Mouse (Mus musculus): Measurements from ENCODE around the gene Fam240a. TPM values are rescaled to one million over a fixed set of nuclear protein-coding genes. Genes with fewer than 3 reads are reported as not detected.

Gene Fam240a
- total and polyA plus RNA-seq, 3 experiments, result not detected

DNA sequence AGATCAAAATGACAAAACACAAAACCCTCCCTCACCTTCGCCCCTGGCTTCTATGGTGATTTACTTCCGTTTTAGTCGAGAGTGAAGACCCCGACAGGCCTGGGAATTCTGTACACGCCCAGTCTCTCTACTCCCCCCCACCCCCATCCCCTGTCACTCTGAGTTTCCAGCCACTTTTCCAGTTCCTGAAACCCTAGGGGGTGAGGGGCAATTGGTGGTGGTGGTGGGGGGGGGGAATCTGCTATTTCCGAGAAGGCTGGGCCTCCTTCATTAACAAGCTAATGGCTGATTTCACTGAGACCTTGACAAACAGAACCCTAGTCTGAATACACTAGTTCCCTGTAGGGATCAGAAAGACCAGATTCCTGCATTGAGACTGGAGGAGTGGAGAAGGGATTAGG is 30.6 kb upstream of the Fam240a start:
- no peak for TF ChIP-seq ZKSCAN1 (IDR thresholded peaks at IDR 0.05; ENCODE audit: low read depth, low read length)
- no peak for TF ChIP-seq HCFC1 (IDR thresholded peaks at IDR 0.05; ENCODE audit: low read depth, low read length)
- TF ChIP-seq MXI1 (IDR thresholded peaks at IDR 0.05; ENCODE audit: low read depth, low read length), result no peak
- no peak for TF ChIP-seq E2F4 (IDR thresholded peaks at IDR 0.05; ENCODE audit: borderline replicate concordance, low read depth, low read length)
- TF ChIP-seq USF2 (IDR thresholded peaks at IDR 0.05; ENCODE audit: borderline replicate concordance in 1 of 2, insufficient read depth in 1 of 2, low read depth in 1 of 2, low read length in 2 of 2), result no peak

DNA sequence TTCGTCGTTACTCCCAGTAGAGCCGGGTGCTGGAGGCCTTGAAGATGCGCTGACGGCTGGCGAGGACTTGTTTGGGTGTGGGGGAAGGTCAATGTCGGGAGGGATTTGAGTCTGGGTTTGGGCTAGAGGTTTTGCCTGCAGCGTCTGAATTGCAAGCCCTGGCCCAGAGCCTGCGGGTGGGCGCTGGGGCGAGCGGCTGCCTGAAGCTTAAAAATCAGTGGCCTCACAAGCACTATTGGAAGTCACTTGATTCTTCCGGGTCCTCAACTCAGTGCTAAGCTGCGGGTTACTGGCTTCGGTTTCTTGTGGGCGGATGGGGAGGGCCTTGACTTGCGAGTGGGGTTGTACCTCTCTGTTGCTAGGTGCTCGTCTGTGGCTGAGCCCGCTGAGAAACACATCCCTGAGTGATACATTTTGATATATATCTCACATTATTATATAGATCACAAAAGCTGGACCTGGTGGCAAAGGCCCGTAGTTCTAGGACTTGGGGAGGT is 29.9 kb upstream of the Fam240a start:
- DNase-seq (ENCODE audit: low read depth, low spot score), result no peak
- H3K27me3 ChIP-seq (ENCODE audit: control insufficient read depth in 1 of 2, insufficient read depth in 2 of 2, low read length in 2 of 2), result no peaks in the 10 kb centered on the region
- H3K9ac ChIP-seq (ENCODE audit: control insufficient read depth, low read depth, low read length, poor library complexity, severe bottlenecking), result no peak overlapping the region
- H3K4me1 ChIP-seq (ENCODE audit: control insufficient read depth in 1 of 2, insufficient read depth in 2 of 2, low read length in 2 of 2), result peaks cover 0 to 7% of the 10 kb centered on the region in 2 experiments; a peak in 2 of 4 replicates
- no peak for TF ChIP-seq RAD21 (IDR thresholded peaks at IDR 0.05; ENCODE audit: low read depth, low read length)
- no peak for TF ChIP-seq SIN3A (IDR thresholded peaks at IDR 0.05; ENCODE audit: low read length)
- TF ChIP-seq E2F4 (IDR thresholded peaks at IDR 0.05; ENCODE audit: borderline replicate concordance, low read depth, low read length), result no peak
- no peak for TF ChIP-seq NELFE (IDR thresholded peaks at IDR 0.05; ENCODE audit: low read depth, low read length)
- TF ChIP-seq TBP (IDR thresholded peaks at IDR 0.05; ENCODE audit: low read depth, low read length), result no peak
- H3K27ac ChIP-seq (ENCODE audit: control insufficient read depth, low read depth, low read length), result no peak overlapping the region
- H3K9me3 ChIP-seq (replicated peaks; ENCODE audit: insufficient read depth, low read length), result no peaks in the 10 kb centered on the region
- H3K36me3 ChIP-seq (ENCODE audit: control insufficient read depth in 1 of 2, insufficient read depth in 2 of 2, low read length in 2 of 2), result no peaks in the 10 kb centered on the region
- H3K79me2 ChIP-seq (ENCODE audit: control insufficient read depth, insufficient read depth, low read length, poor library complexity), result no peaks in the 10 kb centered on the region
- no peak overlapping the region for H3K4me3 ChIP-seq (ENCODE audit: control insufficient read depth in 1 of 2, insufficient read depth in 1 of 2, low read depth in 2 of 2, low read length in 2 of 2)

More for the DNA sequence above, 30.6 kb upstream of the Fam240a start:
- Histone ChIP-seq H3K4me3 (ENCODE audit: control insufficient read depth in 1 of 2, insufficient read depth in 1 of 2, low read depth in 2 of 2, low read length in 2 of 2) (no peak overlapping the region), H3K9ac (ENCODE audit: control insufficient read depth, low read depth, low read length, poor library complexity, severe bottlenecking) (no peak overlapping the region), H3K4me1 (ENCODE audit: control insufficient read depth in 1 of 2, insufficient read depth in 2 of 2, low read length in 2 of 2) (peaks cover 0 to 7% of the 10 kb centered on the region in 2 experiments; a peak in 2 of 4 replicates), H3K36me3 (ENCODE audit: control insufficient read depth in 1 of 2, insufficient read depth in 2 of 2, low read length in 2 of 2) (peaks cover 0 to 2% of the 10 kb centered on the region in 2 experiments; a peak in 1 of 4 replicates), H3K79me2 (ENCODE audit: control insufficient read depth, insufficient read depth, low read length, poor library complexity) (no peaks in the 10 kb centered on the region), H3K27me3 (ENCODE audit: control insufficient read depth in 1 of 2, insufficient read depth in 2 of 2, low read length in 2 of 2) (no peaks in the 10 kb centered on the region), H3K27ac (ENCODE audit: control insufficient read depth, low read depth, low read length) (no peak overlapping the region), H3K9me3 (replicated peaks; ENCODE audit: insufficient read depth, low read length) (no peaks in the 10 kb centered on the region)
- no peak for DNase-seq (ENCODE audit: low read depth, low spot score)

DNA sequence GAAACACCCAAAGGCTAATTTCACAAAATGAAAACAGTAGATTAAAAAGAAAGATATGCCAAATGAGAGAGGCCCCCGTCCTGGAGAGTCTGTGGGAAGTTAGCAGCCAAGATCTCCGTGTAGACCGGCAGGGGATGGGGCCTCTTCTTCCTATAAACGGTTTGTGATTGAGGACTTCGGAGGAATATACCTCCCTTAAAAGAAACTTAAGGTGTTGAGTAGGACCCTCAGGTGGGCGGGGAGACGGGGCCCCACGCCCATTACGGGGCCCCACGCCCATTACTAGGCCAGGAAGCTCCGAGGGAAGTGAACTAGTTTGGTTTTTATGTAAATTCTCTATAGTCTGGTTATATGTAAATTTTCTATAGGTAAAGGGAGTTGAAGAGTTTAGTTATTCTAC is 29.3 kb upstream of the Fam240a start, which contains the start of gene Tdgf1:
Gene Tdgf1 (minus strand): TSS at position 233 of the 400 bp plus-strand sequence.
- no peak for DNase-seq (ENCODE audit: low read depth, low spot score)
- no peaks in the 10 kb centered on the region for H3K79me2 ChIP-seq (ENCODE audit: control insufficient read depth, insufficient read depth, low read length, poor library complexity)
- H3K27ac ChIP-seq (ENCODE audit: control insufficient read depth, low read depth, low read length), result no peak within 1 kb of the TSS
- peaks cover 0 to 7% of the 10 kb centered on the region in 2 experiments; a peak in 1 of 4 replicates for H3K4me1 ChIP-seq (ENCODE audit: control insufficient read depth in 1 of 2, insufficient read depth in 2 of 2, low read length in 2 of 2)
- no peaks in the 10 kb centered on the region for H3K27me3 ChIP-seq (ENCODE audit: control insufficient read depth in 1 of 2, insufficient read depth in 2 of 2, low read length in 2 of 2)
- H3K9me3 ChIP-seq (replicated peaks; ENCODE audit: insufficient read depth, low read length), result no peaks in the 10 kb centered on the region
- no peaks in the 10 kb centered on the region for H3K36me3 ChIP-seq (ENCODE audit: control insufficient read depth in 1 of 2, insufficient read depth in 2 of 2, low read length in 2 of 2)
- no peak within 1 kb of the TSS for H3K9ac ChIP-seq (ENCODE audit: control insufficient read depth, low read depth, low read length, poor library complexity, severe bottlenecking)
- no peak for TF ChIP-seq POLR2A (IDR thresholded peaks at IDR 0.05; ENCODE audit: control insufficient read depth in 1 of 2, insufficient read depth in 1 of 2, low read depth in 1 of 2, low read length in 2 of 2, poor library complexity in 1 of 2)
- no peak for TF ChIP-seq ZC3H11A (IDR thresholded peaks at IDR 0.05; ENCODE audit: low read depth, low read length)
- TF ChIP-seq ELF1 (IDR thresholded peaks at IDR 0.05; ENCODE audit: low read depth, low read length), result no peak
- no peak for TF ChIP-seq ZKSCAN1 (IDR thresholded peaks at IDR 0.05; ENCODE audit: low read depth, low read length)
- no peak for TF ChIP-seq KAT2A (conservative IDR thresholded peaks at IDR 0.05; ENCODE audit: low read depth, low read length)
- TF ChIP-seq MYB (IDR thresholded peaks at IDR 0.05; ENCODE audit: low read depth, low read length), result no peak
- no peak for TF ChIP-seq ZNF384 (IDR thresholded peaks at IDR 0.05; ENCODE audit: low read depth, low read length)
- TF ChIP-seq MXI1 (IDR thresholded peaks at IDR 0.05; ENCODE audit: low read depth, low read length), result no peak
- H3K4me3 ChIP-seq (ENCODE audit: control insufficient read depth in 1 of 2, insufficient read depth in 1 of 2, low read depth in 2 of 2, low read length in 2 of 2), result no peak within 1 kb of the TSS

Data from MEL (cell line).